Mouse (Mus musculus) spleen, adult 10 weeks (tissue): ENCODE measurements around the gene Avil. TPM values are rescaled to one million over a fixed set of nuclear protein-coding genes. Genes with fewer than 3 reads are reported as not detected.

Experiments used
- polyA plus RNA-seq: library from polyadenylated mRNA; stranded (reverse); fragments of 350-450 nt; fragmentation: Illumina TruSeq; extraction: RNeasy Lipid Tissue Mini Kit (QIAGEN cat#74804); gene quantifications from one replicate; pipeline ENCODE4 v1.2.3, GENCODE M21; 2015; ENCODE audit warnings: low replicate concordance; ENCODE audit not compliant: insufficient read depth

Avil gene
- polyA plus RNA-seq: 0.35 TPM

GRCm38 (mm10) chr10:127000529-127000928, at the start of gene Avil:
Gene Avil, plus strand, starts transcription at chr10:127000709.

DNA sequence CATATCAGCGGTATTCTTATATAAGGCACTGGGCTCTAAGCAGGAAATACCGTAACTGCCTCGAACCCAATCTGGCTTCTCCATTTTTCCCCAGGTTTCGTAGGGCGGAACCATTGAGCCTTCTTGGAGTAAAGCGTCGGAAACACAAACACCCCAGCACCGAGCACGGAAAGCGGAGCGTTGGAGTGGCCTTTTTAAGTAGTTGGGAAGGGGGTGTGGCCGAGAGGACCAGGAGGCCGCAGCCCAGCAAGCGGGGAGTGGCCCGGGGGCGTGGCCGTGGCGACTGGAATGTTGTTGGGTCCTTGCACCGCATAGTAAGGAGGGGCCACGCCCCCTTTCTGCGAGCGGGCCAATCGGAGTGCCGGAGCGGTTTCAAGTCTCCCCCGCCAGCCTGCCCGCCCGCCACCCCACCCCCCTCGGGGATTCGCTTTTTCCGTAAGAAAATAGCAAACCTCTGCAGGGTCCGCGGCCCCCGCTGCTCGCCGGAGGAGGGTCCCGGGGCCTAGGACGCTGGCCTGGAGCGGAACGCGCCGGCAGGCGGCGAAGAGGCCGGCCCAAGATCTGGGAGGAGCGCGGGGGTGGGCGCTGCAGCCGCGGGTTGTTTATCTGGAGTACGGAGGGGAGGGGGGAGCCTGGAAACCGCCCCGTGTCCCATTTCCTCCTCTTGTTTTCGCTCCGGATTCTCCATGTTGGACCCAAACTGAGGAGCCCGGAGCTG, 22.1 kb upstream of the Avil start, which contains the start of gene Ctdsp2:
Gene Ctdsp2 (plus strand): TSS at position 441 of the 718 bp plus-strand sequence.

DNA sequence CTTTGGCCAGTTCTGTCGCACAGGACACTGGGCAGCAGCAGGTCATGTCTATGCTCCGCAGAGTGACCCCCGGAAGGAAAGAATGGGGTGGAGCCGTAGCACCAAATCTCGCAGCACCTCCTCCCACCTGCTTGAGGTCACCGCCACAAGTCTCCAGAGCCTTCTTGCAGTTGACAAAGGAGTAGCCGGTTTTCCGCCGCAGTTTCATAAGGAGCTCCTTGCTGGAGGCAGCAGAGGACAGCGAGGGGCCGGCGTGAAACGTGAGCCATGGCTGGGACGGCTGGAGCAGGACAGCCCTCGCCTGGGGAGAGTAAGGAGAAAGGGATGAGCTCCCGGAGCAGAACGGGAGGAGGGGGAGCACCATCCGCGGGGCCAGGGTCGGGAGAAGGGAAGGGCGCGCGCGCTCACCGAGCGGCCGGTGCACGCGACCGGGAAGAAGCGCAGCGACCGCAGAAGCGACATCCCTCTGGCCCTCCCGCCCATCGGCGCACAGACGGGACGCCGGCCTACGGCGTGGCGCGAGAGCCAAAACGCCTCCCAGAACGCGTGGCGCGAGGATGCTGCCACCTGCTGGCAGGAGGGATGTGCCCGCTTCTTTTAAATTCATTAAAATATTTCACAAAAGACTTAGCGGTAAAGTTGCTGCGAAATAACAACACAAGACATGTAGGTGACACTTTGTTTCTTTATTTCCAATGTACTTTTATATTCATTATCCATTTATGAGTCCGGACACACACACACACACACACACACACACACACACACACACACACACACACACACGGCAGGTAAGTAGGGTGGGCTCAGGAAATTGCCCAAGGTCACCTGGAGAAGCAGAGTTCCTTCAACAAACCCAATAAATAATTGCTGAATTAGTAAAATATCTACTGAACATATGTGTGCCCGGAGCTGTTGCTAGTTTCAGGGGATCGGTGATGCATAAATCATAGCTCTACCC, 30.1 kb downstream of the Avil start, which contains the start of gene Tsfm:
Gene Tsfm (minus strand): TSS at position 505 of the 961 bp plus-strand sequence.

DNA sequence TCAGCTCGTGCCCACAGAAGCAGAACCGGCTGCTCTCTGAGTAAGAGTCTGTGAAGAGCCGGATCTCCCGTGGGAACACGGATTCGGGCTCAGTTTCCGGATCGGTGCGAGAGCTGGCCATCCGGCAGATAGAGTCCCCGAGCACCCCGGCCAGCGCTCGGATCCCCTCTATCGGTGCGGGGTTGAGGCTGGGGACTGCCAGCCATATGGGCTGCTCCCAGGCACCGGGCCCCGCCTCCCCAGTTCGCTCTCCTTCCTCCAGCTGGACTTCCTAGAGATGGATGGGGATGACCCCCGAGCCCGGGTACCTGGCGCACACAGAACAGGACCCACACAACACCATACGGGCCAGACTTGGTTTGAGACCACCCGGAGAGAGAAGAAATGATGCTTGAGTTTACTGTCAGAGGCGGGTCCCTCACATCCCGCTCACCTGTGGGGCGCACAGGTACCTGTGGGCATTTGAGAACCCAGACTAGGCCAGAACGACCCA, 40.8 kb downstream of the Avil start, which contains the start of the genes Mettl1 and Eef1akmt3:
Gene Mettl1 (plus strand): TSS at position 141 of the 493 bp plus-strand sequence.
Gene Eef1akmt3 (minus strand): TSS at position 240 of the 493 bp plus-strand sequence.

DNA sequence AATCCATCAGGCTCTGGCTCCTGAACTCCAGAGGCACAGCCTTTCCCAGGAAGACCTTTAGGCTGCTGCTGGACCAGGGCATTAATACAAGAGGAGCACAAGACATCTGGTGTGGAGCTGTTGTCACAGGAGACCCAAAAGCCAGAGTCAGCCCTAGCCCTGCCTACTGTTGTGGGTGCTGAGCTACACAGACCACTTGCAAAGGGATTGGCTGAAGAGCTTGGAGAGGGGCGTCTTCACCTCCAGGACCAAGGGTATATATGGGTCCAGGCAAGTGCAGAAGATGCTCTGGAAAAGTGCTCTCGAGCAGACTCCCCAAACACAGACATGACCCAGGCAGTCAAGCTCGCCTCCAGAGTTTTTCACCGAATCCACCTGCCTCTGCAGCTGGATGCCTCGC, 47.4 kb downstream of the Avil start, which contains the start of gene Cyp27b1:
Gene Cyp27b1 (plus strand): TSS at position 297 of the 400 bp plus-strand sequence.

GRCm38 (mm10) chr10:127059968-127060916, 59.7 kb downstream of the Avil start, which contains the start of gene March9:
Gene March9, minus strand, starts transcription at chr10:127060184.

DNA sequence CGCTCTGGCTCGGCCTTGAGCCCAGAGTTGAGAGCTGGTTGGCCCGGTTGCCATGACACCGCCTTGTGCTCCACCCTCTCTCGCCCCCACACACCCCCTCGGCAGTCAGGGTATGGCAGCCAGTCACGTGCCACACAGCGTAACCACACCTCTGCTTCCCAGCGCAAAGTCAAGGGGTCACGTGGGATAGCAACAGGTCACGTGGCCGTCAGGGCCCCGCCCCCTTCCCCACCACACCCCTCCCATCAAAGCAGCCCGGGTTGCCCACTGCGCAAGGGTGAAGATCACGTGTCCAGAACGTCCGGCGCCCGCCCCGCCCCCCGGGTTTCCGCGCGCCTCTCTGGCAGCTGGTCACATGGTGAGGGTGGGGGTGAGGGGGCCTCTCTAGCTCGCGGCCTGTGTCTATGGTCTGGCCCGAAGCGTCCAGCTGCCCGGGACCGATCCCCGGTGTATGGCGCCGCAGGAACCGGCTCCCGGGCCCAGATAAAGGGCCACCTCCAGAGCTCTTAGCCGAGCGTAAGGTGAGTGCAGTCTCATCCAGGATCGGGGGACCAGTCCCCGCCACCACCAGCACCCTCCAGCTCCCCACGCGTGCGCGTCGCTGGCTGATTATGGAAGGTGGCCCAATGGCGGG, 62.8 kb downstream of the Avil start, which contains the start of gene Cdk4:
Gene Cdk4 (plus strand): TSS at position 296 of the 634 bp plus-strand sequence.

Other genes with a start within 250 kb of the Avil start
- 6.5 TPM for gene Atp23, start 99.4 kb upstream of the Avil start, polyA plus RNA-seq
- 71.0 TPM for gene Ctdsp2, start 22.0 kb upstream of the Avil start, polyA plus RNA-seq
- 17.2 TPM for gene Tsfm, start 30.1 kb downstream of the Avil start, polyA plus RNA-seq
- 19.8 TPM for gene Mettl1, start 40.7 kb downstream of the Avil start, polyA plus RNA-seq
- gene Eef1akmt3, start 40.8 kb downstream of the Avil start, polyA plus RNA-seq: 0.22 TPM
- gene Cyp27b1, start 47.5 kb downstream of the Avil start, polyA plus RNA-seq: 0.25 TPM
- gene March9, start 59.5 kb downstream of the Avil start, polyA plus RNA-seq: 1.4 TPM
- 121 TPM for gene Cdk4, start 62.8 kb downstream of the Avil start, polyA plus RNA-seq
- gene Tspan31, start 69.6 kb downstream of the Avil start, polyA plus RNA-seq: 72.3 TPM
- gene Agap2, start 74.6 kb downstream of the Avil start, polyA plus RNA-seq: 15.7 TPM
- 51.3 TPM for gene Os9, start 120.4 kb downstream of the Avil start, polyA plus RNA-seq
- gene B4galnt1, start 164.5 kb downstream of the Avil start, polyA plus RNA-seq: 130 TPM
- gene Slc26a10, start 179.9 kb downstream of the Avil start, polyA plus RNA-seq: 1.7 TPM
- gene Arhgef25, start 189.4 kb downstream of the Avil start, polyA plus RNA-seq: 13.6 TPM
- 38.7 TPM for gene Dtx3, start 195.0 kb downstream of the Avil start, polyA plus RNA-seq
- gene Pip4k2c, start 210.9 kb downstream of the Avil start, polyA plus RNA-seq: 37.1 TPM